Mouse (Mus musculus) left cerebral cortex, postnatal 36 days (tissue): ENCODE measurements at regions not wholly inside any gene's neighbourhood (a gene's known extent, or its start where the extent isn't known, plus 50 kb on each side); places are given as distances from the start of the nearest gene placed in this dataset.
"Not testable (repeated sequence)": the region's sequence is repeated elsewhere in the genome, so short reads cannot be mapped to it uniquely, and the experiment has no call there.

Experiments
- DNase-seq, 2 experiments: peaks; one replicate each; pipeline ENCODE4 v3.0.0; 2021 to 2022; ENCODE audit warnings: low spot score in 2 of 2, mixed read lengths in 1 of 2
- intact Hi-C: fragments of 180-260 bp; cut with DNase I; formaldehyde crosslinking; loops from one replicate; pipeline ENCODE4 v1.15.1; 2025

DNA sequence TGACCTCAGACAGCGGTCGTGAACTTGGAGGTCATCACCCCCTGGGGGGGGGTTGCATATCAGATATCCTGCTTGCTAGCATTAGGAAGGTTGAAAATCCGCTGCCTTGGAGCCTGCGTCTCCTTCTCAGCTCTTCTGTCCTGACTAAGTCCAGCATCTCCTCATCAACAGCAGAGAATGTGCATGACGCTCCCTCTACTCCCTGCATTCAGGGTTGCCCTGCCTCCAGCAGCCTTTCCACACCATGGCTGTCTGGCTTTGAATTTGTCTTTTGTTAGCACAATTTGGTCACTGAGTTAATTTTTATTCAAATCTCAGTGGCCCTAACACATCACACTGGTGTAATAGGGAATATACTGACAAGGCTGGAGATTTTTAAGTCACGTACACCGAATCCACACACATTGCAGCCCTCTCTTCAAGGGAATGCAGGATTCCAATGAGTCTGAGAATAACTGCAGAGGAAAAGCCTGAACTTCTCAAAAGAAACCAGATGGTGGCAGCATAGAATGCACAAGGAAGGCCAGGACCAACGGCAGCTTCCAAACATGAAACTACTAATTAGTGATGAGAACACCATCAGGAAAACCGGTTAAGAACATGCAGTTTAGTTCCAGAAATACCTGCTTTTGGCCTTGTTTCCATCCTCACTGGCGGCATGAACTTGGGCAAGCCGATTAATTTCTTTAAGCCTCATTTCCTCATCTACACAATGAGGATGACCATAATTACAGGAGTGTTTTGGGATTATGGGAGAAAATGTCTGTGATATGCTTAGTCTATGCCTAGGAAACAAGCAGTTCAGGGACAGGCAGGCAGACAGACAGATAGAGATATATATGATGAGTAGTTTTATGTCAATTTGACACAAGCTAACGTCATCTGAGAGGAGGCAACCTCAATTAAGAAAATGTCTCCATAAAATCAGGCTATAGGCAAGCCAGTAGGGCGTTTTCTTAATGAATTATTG is 151.6 kb upstream of the Palmd start:
- intact Hi-C loops = loop anchor here (5.0 to 10.0 kb wide), 3 partner anchors 213 to 574 kb away; no protein-coding TSS in a partner anchor
- peak; percentile 29 to 57 for DNase-seq

DNA sequence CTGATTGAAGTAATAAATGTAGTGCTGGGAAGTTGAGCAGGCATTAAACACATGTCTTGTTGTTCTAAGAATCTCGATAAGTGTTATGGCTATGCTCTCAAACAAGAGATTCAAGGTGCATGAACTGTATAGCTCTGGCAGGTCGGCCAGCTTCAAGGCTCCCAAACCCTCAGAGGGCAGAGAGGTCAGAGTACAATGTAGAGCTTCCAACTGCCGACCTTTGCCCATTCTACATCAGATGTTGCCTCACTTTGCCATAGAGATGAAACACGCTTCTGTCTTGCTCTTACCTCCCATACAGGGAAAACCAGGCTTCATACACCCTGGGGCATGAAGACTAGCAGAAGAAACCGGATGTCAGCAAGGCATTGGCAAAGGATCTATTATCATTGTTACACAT is 150.8 kb upstream of the Palmd start:
- intact Hi-C loops = no loop called here
- DNase-seq = no peak

DNA sequence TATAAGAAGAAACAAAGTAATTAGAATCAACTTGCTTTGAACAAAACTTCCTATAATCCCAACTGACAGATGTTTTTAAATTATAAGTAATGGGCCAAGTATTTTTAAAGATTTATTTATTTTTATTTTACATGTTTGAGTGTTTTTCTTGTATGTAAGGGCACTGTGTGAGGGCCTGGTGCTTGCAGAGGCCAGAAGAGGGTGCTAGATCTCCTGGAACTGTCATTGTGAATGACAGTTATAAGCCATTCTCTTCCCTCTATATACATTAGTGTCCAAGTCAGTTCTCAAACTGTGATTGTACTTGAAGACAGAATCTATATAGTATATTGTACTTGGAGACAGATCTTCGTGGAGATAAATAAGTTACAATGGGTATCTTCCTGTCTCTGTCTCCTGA is 149.1 kb upstream of the Palmd start:
- intact Hi-C loops = no loop called here

DNA sequence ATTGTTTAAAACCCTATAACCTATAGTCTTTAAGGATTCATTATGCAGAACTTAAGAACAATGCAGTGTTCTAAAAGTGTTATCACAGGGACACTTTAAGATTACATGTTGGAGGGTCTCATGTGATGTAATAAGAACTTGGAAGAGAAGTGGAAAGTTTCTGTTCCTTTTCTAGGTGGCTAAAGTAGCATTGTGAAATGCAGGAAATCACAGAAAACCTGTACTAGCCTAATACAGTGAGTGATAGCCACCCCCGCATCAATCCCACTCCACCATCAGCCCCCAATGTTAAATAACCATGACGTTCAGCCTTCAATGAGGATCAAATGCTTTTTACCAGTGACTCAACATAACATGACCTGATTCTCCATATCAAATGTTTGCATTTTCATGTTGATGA is 147.4 kb upstream of the Palmd start:
- intact Hi-C loops = no loop called here
- DNase-seq = no peak

More for the DNA sequence above, 149.1 kb upstream of the Palmd start:
- no peak for DNase-seq

DNA sequence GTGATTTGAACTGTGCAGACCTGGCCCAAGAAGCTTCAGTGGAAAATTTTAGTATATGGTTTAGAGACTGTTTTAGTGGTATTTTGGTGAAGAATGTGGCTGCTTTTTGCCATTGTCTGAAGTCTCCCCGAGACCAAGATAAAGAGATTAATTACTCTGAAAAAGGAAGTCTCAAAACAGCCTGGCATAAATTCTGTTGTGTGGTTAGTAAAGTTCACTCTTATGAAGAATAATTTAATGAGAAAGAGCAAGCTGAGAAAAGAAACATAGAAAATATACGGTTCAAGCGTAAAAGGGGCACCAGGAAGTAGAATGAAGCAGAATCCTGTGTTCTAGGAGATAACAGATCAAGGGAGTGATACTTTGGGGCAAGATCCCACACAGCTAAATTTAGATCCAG is 144.0 kb upstream of the Palmd start:
- intact Hi-C loops = no loop called here
- DNase-seq = no peak

DNA sequence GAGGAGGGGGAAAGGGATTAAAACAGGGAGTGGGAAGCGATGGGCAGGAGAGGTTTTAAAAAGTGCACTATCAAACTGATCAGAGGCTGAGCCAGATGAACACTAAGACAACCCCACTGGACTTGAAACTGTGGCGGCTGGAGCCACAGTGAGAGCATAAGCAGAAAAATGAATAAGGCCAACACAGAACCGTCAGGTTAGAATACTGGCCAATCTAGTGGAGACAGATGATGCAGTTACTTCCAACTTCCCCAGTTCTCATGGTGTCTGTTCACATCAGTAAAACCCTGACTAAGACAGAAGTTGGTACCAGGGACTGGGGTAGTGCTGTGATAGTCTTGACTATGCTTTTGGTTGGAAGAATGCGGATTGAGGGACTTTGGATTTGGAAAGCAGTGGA is 143.5 kb upstream of the Palmd start:
- intact Hi-C loops = no loop called here
- DNase-seq = no peak

DNA sequence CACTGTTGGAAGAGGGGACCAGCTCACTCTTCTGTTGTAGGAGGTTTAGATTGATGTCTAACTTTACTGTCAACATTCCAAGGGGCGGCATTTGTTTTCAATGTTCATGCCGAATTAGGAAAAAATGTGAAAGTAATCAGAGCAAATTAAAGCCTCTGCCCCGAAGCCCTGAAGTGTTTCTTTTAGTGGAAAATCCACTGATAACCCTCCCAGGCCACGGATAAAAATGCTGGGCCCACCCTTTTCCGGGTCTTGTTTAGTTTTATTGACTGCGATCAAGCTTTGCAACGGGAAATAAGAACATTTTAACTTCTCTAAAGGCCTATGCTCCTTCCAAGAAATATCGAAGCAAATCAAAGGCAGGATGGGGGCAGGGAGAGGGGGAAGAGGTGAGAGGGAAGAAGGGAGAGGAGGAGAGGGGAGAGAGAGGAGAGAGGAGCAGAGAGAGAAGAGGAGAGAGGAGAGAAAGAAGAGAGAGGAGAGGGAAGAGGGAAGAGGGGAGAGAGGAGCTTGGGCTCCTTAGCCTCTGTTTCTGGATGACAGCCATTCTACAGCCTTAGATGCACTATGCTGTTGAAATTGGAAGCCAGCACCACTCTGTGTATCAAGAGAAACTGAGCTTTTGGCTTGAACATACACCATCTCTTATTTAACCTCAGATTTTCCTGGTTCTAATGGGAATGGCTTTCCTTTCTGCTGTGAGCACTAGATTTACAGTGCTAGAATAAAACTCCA is 140.3 kb upstream of the Palmd start:
- intact Hi-C loops = no loop called here
- no peak for DNase-seq

DNA sequence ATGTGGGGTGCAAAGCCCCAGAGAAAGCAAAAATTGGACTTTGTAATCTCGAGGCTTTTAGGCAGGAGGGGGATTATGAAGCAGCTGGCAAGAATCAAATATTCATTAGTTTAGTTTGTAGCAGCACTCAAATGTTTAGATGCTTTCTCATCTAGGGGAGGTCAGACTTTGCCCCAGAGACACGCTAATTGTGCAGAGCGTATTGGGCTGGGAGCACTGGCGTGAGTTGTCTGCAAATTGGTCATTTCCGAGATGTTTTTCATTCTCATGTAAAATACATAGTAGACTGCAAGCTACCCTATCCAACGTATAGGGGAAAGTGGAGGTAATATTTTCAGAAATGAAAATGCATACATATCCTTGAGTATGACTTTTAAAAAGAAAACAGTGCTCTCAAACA is 139.2 kb upstream of the Palmd start:
- intact Hi-C loops = no loop called here
- DNase-seq = no peak

DNA sequence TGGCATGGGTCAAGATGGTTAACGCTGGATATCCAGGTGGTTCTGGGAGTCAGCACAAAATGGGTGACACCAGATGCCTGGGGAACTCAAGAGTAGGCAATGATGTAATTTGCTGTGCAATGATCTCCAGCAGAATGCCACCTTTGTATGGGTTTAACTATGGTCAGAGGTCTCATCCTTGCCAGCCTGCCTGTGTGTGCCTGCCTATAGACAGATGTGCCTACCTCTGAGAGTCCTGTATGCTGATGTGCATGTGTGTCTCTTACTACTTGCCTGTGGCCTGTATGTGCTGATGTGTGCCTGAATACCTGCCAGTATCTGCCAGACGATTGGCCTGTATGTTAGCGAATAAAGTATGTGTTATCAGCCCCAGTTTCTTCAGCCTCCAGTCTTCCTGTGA is 138.6 kb upstream of the Palmd start:
- intact Hi-C loops = no loop called here
- no peak for DNase-seq

DNA sequence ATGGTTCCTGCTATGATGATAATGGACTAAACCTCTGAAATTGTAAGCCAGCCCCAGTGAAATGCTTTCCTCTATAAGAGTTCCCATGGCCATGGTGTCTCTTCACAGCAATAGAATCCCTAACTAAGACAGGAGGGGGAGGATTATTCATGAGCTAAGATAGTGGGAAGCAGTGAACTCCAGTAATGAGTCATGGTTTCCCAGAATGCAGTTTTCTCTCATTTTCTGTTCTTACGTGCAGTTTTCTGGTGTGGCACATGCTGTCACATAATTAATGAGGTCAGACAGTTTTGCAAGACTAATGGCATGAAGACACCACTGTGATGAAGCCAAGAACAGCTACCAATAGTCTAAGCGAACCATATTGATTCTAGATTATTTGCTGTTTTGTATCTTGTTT is 118.9 kb upstream of the Palmd start:
- DNase-seq = no peak

DNA sequence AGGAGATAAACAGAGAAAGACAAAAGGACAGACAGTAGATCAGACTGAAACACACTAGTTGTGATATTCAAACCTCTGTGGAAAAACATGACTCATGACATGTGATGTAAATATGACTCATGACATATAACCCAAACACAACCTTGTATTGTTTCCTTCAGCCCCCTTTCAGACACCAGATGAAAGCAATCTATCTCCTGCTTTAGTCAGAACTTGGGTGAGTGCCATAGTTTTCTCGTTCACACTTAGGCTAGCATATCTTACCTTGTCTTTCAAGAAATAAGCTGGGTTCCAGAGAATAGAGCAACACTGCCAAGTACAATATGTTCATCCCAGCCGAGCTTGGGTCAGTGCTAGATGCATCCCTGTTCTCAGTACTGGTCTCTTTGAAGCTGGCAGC is 107.9 kb upstream of the Palmd start:
- no peak for DNase-seq
- intact Hi-C loops = no loop called here

More for the DNA sequence above, 118.9 kb upstream of the Palmd start:
- intact Hi-C loops = no loop called here

DNA sequence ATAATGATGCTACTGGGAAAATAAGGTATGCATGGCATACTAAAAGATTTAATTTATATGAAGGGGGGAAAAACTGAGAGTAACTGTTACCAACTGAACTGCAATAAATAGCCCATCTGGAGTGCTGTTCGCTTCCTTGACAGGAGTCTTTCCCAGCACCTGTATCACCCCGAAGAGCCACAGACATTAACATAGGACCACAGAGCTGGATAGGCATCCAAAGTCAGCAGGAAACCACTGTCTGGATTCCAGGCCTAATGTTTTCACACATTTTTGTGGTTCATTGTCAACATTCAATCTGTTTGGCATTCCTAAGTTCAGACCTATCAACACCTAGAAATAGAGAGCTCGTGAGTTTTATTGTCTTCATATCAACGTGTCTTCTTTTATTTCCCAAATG is 104.6 kb upstream of the Palmd start:
- intact Hi-C loops = no loop called here

DNA sequence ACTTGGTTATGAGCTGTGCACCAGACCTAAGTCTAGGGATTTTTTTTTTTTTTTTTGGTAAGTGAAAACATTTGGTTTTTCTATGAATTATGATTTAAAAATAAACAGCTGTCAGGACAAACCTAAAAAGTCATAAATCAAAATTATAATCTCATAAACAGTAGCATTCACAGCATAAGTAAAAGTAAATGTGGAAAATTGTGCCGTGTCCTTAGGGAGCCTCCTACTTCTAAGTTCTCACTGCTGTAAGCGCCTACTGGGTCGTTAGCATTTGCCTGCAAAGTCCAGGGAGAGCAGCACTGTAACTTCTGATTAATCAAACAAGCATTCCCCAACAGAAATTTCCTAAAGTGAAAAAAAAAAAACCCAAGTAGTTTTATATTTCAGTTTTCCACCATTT is 104.2 kb upstream of the Palmd start:
- intact Hi-C loops = no loop called here
- no peak for DNase-seq

More for the DNA sequence above, 104.6 kb upstream of the Palmd start:
- no peak for DNase-seq

DNA sequence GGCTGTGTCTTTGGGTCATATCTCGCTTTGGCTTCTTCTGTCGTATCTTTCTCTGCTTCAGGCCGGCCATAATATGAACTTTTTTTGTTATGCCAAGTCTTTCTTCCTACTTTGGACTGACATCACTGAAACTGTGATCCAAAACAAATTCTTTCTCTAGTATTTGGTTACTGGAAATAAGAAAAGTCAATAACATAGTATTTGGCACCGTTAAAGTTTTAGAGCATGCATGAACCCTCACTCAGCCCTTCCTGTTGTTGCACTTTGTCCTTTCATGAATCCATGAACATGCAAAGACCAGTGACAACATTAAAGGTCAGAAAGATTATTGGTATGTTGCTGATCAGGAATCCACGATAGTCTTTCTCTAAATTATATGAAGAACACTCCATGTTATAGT is 103.1 kb upstream of the Palmd start:
- intact Hi-C loops = no loop called here
- no peak for DNase-seq

DNA sequence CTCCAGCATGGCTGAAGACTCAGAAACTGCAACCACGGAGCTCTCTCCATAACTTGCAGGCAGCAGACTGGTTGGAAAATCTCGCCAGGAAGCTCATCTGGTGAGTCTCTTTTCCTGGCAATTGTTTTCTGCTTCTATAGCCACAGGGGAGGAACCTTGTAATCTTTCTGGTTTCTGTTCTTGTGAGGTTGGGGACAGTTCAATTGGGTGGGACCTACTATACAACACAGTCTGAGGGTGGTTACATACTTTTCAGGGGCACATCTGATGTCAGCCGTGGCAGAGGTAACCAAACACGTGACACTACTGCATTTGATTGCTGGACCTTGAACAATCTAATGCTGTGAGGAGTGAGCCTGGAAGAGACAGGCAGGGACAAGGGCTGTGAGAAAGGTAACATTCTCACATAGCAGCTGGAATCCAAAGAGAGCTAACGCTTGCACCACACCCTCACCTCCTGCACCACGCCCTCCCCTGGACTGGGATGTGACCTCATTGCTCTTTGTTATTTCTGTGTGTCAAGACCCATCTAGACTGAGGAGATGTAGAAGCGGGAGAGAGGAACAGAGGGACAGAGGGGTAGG is 98.8 kb upstream of the Palmd start:
- intact Hi-C loops = no loop called here
- no peak for DNase-seq

DNA sequence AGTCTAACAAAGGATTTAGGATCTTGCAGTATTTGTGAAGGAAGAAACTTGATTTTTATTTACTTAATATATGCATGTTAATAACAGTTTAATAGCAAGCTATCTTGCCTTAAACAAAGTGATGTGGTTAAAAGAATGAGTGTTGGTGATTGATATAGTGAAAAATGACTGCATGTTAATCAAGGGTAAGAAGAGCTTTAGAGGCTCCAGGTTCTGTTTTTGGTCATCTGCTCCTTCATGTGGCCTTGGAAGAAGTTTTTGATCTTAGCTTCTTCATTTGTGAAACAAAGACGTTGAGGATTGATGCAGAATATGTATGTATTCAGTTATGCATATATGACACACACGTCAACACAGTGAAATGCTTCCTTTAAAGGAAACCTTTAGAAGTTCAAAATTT is 97.1 kb upstream of the Palmd start:
- intact Hi-C loops = no loop called here
- DNase-seq = no peak

DNA sequence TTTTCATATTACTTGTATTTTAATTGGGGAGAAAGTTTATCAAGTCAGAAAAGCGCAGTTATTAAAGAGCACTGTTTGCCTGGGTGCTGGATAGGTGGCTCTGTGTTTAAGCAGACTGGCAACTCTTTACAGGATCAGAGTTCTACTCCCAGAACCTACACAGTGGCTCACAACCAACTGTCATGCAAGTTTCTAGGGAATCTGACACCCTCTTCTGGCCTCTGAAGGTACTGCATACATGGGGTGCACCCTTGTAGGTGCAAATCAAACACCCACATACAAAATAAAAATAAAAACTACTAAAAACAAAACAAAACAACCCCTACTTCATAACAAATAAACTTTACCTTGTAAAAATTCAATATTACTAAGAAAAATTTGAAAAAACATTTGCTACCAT is 93.0 kb upstream of the Palmd start:
- intact Hi-C loops = no loop called here
- DNase-seq = no peak

DNA sequence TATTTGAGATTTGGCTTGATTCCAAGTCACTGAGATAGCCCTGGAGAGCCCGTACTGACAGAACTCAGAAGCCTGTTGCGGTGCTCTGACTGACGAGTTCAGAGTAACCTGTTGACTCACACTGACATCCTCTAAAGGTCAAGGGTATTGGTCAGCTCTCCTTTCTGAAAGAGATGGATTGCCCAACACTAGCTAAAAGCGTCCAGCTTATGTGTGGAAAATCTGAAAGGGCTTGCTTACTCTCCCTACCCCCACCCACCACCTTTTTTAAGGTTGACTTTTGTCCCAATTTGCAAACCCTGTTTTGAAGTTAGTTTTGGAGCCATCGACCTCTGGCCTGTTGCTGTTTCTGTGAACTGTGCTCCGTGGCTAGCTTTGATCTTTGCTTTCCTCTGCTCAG is 92.4 kb upstream of the Palmd start:
- no peak for DNase-seq
- intact Hi-C loops = no loop called here

DNA sequence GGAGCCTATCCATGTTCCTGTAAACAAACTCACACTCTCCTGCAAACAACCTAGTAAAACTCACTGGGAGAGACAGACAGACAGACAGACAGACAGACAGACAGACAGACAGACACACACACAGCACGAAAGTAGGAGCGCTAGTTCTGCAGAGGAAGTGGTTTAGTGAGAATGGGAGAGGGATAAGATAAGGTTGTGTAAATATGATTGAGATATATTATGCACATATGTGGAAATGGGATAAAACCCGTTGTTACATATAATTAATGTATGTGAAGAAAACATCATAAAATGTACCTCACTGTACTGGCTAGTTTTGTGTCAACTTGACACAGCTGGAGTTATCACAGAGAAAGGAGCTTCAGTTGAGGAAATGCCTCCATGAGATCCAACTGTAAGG is 85.9 kb upstream of the Palmd start:
- intact Hi-C loops, DNase-seq: not testable (repeated sequence)

DNA sequence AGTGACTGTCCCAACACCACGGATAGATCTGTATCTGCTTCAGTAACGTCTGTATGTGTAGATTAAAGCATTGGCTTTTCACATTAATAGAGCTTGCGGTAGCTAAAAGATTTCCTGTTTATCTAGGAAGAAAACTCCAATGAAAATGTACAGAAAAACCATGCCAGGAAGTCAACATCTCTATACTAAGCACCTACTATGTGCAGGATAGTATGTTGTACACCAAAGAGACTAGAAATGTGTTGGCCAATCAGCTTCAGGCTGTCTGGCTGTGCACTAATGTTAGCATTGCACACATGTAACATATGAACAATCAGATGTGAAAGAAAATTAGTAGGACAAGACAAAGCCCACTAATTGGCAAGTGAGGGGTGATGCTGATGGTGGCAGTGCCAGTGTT is 82.6 kb upstream of the Palmd start:
- DNase-seq = no peak
- intact Hi-C loops = no loop called here

DNA sequence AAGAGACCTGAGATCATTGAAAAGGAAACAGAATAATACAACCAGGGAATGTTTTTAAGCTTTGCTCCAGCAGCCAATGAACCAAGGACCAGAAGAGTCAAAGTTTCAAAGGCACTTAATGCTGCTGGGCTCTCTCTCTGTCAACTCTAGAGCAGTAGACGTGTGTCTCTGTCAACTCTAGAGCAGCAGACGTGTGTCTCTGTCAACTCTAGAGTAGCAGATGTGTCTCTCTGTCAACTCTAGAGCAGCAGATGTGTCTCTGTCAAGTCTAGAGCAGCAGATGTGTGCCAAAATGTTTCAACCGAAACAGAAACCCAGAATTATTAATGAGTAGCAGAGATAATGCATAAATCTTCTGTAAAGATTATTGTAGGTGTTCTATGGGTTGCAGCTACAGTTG is 82.1 kb upstream of the Palmd start:
- intact Hi-C loops = no loop called here
- no peak for DNase-seq
